Mouse (Mus musculus): Measurements from ENCODE around the gene Gnao1.

The Gnao1 gene

DNA sequence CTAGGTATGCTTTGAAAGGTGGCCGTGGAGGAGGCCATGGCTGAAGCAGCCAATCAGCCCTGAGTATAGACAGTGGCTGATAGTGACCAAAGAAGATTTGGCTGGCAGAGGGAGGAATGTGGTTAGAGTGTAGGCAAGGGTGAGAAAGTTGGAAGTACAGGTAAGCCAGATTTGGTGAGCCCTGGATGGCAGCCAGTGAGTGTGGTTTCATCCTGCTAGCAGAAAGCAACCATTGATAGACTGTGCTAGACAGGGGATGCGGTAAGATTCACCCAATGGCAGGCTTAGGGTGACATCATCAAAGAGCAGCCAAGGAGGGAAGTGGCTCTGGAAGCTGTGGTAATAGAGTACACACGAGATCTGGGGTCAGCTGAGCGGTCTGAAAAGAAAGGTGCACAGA, 88.8 kb downstream of the Gnao1 start:
- DNase-seq = no peak

DNA sequence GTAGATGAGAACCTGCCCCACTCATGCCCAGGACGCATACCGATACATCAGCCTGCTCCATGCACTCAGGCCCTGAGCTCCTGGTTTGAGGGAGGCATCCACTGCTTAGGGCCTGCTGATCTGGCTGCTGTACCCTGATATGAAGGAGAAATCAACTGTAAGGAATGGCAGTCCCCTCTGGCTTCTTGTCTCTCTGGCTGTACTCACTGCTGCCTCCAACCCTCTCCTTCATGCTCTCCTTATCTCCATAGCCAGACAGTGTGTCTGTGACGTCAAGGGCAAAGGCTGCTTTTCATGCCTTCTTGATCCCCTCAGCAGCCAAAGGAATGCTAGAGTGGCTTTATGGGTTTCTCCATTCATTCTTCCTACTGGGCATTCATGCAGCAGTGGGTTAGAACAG, 92.3 kb downstream of the Gnao1 start:
- DNase-seq = peak; percentile 46

DNA sequence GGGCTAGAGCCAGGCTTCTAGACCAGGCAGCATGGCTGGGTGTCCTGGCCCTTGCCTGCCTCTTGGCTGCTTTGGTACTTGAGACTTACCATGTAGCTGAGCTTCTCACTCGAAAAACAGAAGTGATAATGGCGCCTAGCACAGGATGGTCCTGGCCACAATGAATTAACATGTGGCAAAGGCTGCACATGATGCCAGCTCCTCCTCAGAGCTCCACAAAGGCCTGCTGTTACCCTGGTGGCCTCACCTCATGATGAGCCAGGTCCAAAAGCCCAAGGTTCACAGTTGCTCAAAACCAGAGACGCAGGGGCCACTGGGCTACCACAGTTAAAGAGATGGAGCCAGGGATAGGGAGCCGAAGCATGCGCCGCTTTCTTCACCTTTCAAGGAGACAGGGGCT, 97.2 kb downstream of the Gnao1 start:
- no peak for DNase-seq

DNA sequence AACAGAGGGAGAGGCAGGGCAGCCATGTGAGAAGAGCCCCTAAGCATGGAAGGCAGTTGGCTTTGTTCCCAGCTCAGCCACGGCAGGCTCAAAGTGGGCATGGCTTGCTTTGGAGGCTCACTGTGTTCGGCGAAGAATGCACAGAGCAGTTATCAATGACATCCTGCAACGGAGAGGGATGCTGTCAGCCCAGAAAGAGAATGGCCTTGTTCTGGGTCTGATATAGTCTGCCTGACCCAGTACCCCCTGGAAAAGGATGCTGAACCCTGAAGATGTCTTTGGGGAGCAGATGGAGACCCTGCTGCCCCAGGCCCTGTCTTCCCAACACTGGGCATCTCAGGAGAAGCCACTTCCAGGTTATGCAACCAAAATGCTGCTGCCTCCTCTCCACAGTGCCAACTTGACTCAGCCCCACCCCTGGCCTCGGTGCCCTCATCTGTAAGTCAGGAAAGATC, 98.2 kb downstream of the Gnao1 start:
- DNase-seq = no peak

DNA sequence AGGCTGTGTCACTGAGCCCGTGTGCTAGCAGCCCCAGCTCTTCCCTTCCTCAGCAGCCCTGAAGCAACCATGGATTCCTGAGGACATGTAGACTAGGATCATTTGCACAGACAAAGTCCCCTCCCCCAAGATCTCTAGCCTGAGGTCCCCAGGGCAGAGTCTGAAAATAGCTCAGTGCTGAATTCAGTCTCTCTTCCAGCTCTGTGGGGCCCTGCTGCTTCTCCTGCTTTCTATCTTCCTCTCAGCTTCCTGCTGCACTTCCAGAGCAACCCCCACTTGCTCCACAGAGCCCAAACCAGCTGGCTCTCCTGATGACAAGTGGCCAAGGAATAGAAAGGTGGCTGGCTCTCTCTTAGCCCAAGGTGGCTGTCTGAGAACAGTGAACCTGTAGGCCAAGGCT, 98.8 kb downstream of the Gnao1 start:
- DNase-seq = peak; percentile 20

DNA sequence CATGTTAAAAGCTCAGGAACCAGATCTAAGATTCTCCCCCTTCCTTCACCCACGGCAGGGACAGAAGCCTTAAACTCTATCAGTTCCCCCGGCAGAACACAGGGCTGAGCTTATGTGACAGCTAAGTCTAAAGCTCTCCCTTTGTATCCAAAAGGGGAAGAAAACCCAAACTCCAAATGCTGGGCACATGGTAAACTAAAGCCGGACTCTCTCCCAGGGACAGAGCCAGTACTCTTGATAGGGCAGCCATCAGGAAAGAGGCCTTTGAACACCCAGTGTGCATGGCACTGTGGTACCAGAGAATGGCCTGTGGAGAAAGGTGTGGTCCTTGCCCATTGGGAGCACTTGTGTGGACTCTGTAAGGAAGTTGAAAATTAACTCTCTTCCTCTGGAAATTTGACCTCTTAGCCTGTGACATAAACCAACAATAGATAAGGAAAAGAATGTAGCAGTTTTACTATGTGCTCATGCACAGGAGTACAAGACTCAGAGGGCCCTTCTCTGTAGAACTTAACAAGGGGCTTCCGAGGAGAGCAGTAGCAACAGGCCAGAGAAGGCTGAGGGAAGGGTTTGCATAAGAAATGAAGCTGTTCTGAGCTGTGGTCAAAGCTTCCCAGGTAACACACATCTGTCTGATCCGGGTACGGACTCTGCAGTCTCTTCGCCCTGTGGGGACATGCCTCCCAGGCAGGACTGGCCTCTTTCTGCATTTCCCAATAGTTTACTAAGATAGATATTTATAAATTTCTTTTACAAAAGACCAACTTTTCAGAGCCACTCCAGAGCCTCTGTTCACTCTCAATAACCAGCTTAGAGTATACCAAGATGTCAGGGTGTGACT, 102.2 kb downstream of the Gnao1 start:
- DNase-seq = no peak

DNA sequence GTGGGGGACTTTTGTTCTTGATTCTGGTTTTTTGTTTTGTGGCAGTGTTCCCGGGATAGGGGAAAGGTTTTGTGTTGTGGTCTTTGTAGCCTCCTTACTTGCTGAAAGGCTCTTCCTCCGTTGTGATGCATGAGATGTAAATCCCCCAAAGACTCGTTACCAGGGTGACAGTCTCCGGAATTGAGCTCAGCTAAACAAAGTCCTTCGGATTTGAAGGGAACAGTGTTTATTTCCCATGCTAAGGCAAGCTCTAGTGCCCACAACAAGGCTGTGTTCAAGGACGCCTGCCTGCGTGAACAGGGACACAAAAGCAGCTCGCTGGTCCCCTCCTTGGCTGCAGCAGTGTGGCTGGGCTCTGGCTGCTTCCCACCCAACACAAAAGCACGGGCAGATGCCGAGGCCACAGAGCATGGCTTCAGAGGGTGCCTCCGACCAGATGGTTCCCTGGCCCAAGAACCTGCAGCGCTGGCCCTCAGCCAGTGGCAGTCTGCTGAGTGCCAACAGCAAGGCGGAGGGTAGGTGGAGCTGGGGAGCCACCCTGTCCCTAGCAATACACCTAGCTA, 108.2 kb downstream of the Gnao1 start:
- no peak for DNase-seq

DNA sequence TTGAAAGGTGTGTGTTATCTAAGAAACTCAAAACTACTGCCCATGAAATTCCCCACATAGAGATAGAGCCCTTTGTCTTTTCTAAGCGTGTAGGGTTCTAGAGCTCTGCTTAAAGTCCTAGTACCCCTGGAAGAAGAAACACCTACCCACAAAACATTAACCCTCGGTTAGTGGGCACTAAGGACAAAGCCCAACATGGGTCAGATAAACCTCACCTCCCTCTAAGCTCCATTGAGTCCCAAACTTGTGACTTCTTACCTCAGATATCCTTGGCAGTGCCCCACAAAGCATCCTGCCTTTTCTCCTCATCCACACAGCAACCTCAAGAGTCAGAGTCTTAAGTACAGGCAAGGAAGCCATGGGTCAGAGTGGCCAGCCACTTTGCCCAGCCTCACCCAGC, 108.8 kb downstream of the Gnao1 start:
- DNase-seq = no peak

DNA sequence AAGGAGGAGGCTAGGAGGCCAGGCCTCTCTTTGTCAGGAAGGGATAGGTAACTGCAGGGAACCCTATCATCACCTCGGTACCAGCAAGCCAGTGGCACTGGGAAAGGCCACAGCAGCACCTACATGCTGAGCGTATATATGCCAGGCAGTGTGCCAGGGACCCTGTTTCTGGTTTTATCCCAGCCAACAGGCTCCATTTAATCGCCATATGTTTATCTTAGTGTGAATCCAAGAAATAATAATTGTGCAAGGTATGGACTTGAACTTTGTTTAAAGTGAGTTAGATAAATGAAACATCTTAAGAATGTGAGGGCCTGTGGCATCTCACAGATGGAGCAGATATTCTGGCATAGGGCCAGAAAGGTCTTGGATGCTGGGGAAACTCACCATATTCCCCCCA, 109.7 kb downstream of the Gnao1 start:
- no peak for DNase-seq

DNA sequence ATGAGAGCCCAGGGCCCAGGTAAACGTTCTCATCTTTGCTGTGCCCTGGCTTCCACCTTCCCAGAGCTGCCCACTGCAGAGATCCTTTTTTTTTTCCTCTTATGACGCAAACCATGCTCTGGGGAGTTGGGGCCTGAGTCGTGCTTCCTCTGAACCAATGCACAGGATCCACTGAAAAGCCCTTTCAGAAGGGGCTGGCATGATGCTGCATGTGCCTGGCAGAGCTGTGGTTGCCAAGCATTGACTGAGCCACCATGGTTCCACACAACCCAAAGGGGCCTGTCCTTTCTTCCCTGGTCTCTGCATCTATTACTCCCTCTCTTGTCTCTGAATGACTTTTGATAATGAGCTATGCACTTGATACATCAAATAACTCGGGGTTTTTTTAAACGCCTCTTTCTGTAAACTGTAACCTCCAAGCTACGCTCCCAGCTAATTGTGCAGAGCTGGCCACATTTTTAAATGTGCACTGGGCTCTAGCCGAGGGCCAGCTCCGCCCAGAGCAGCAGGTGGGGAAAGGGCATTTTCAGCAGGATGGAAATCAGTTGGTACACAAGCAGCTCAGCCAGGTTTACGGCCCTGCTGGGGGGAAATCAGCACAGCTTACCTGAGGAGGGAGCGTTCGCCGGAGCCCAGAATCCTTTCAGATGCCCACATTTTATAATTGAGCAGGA, 110.3 kb downstream of the Gnao1 start:
- DNase-seq = no peak

DNA sequence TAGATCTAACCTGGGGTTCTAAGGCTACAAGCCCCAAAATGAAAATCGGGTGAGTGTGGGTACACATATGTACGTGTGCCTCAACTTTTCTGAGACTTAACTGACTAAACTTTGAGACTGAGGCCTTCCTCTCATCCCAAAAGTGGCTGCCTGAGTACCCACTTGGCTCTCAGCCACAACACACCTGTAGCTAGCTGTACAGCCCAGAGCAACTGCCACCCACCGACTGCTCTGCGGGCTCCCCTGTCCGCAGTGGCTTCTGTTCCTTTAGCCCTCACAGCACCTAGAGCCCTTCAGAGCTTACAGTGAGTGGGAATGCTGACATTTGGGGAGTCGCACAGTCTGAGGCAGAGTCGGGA, 110.8 kb downstream of the Gnao1 start:
- no peak for DNase-seq

DNA sequence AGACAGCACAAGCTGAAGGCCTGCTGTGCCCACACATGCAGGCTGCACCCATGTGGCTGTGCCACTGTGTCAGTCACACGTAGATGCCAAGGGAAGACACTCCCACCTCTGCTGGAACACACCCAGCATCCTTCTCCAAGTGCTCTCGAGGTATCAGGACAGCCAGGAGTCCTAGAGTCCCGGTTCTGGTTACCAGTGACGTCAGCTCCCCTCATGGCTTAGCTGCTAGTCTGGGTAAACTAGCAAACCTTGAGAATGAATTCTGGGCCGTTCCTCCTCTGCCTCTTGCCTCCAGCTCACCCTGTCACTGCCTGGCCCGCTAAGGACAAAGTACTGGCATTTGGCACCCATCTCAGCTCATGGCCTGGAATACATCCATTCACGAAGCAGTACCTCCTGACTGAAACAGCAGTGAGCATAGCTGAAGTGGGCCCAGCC, 114.2 kb downstream of the Gnao1 start:
- DNase-seq = no peak

DNA sequence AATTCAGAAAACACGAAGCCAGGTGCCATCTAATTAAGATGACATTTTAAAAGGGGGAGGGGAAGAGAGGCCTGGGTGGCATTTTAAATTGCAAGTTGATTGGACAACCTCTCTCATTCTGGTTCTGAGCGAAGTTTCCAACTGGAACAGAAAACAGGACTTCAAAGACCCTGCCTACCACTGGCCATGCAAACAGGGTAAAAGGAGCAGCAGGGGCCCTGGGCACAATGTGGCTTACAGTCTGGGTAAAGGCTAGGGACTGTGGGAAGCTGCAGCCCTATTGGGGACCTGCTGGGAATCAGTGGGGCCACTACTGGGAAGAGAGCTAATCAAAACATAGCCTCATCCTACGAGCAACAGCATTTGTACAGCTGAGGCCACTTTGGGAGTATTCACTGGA, 115.7 kb downstream of the Gnao1 start:
- DNase-seq = no peak

DNA sequence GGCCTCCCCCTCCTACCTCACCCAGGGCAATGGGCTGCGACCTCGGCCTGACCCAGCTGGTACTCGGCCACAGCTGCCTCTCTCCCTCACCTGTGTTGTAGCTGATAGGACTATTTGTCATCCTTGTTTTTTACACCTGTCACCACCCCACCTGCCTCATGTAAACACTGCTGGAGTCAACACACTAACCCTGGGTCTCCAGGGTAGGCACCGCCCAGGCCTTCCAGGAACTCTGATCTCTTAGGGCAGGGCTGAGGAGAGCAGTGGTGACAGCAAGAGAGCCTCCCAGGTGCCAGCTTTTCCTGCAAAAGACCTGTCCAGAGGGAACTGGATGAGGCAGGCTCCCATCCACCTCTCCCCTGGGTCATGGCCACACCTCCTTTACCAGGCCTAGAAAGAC, 119.5 kb downstream of the Gnao1 start:
- no peak for DNase-seq

DNA sequence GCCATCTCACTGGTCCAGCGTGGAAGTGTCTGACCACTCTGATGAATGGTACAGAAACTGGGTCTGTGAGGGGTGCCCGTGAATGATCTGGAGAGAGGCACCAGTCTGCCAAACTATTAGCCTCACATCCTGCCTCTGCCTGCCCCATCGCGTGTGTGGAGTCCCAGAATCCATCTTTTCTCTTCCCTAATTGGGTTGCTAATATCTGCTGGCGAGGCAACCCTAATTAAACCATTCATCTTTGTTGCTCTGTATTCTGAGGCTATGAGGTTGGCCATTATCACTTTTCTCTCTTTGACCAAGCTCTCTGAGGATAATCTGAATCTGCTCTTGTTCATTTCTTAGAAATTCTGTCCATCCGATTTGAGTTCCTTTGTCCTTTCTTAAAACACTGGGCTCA, 121.6 kb downstream of the Gnao1 start:
- DNase-seq = no peak

DNA sequence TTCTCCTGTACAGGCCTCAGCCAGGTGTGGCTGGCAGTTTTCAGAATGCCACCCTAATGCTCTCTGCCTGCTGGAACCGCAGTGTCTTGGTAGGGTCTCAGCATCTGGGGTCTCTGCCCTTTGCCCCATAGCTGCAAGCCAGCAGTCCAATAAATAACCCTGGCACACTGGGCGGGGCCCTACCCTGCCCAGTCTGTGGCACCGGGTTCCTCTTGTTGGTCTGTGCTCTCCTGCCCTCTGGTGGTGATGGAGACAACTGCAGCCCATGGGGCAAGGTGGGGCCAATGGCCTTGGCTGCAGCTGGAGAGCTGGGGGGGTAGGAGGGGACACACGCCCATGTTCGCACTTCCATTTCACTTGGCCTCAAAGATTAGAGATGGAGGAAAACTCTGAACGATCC, 123.1 kb downstream of the Gnao1 start:
- DNase-seq = peak; percentile 77

DNA sequence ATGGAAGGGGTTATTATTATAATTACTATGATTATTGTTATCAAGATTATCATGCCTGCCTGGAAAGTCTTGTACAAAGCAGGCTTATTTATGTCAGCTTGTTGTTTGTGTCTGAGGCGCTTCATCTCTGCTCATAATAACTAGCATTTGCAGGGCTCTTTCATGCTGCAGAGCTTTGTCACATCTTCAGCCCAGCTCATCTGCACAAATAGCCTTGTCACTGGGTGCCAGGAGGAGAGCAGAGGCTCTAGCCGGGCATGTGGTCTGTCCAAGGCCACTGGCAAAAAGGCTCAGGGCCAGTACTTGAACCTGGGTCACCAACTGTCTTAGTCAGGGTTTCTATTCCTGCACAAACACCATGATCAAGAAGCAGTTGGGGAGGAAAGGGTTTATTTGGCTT, 123.5 kb downstream of the Gnao1 start:
- DNase-seq = no peak

DNA sequence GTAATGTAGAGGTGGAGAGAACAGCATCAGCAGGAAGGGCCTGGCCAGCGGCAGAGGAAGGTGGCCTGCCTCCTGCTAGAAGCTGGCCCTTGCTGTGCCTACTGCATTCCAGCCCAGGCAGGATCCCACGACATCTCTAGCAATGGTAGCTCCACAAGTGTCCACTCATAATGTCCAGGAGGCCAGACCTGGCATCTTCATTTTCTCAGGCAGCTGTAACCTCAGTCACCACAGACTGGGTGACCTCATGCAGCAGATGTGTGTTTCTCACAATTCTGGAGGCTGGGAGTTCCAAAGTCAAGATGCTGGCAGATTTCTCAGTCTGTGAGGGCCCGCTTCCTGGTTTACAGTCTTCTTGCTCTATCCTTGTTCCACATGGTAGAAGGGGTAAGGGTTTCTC, 128.4 kb downstream of the Gnao1 start:
- DNase-seq = no peak

DNA sequence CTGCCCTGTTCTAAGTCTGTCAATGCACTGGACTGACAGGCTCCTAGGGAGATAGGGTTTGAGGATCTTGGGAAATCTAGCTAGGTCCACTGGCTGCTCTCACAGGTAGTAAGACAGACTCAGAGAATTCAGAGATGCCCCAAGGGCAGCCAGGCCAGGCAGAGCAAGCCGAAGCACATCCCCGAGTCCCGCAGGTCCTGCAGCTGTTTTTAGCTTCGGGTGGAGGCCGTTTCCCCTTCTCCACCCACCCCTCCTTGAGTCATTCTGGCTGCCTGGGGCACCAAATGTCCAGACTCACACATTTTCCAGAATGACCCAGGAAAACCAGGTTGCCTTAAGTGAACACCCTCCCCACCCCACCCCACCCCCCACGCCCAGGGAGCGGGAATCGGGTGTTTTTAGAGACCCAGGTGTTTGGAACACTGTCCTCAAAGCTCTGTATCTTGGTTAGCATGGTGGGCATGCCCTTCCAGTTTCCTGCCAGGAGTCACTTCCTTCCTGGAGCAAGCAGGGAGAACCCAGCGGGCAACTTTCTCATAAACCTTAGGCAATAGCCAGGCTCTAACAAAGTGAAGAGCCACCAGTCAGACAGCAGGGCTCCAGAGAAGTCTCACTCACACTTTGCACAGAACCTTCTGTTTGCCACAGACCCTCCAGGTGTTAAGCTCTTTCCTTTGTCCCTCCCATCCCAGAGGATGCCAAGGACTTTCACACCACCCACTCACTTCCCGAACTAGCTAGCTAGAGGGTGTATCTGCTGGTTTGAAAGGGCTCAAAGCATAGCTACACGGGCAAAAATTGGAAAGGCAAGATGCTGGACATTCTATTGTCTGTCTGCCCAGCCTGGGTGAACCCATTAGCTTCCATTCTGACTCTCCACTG, 131.0 kb downstream of the Gnao1 start:
- DNase-seq = no peak

DNA sequence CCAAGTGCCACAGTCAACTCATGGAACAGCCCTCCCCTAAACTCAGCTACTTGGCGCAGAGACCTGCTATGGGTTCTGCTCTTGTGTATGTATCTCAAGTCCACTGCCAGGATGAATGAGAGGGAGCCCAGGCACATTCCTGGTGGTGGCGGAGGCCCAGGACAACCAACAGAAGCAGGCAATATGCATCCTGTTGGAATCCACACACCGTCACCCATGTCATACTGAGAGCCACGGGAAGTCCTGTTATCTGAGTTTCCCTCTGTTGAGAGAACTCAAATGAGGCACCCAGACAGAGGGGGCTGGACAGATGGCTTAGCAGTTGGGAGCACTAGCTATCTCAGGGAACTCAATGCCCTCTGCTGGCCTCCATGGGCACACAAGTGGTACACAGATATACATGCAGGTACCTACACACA, 131.9 kb downstream of the Gnao1 start:
- no peak for DNase-seq

DNA sequence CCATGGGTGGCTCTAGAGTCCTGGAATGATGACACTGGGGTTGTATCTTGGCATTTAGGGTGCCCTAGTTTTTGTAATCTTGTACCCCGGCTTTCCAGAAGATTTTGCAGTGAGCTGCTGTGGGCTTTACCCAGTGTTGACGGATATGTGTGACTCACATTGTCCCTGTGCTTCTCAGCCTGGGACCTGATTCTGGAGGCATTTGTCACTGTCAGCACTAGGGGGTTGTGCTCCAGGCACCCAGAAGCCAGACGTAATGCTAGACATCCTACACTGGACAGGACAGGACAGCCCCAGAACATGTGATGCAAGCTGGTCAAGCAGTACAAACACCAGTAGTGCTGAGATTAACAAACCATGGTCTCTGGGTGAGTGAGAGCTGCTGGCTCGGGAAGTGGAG, 136.0 kb downstream of the Gnao1 start:
- no peak for DNase-seq

DNA sequence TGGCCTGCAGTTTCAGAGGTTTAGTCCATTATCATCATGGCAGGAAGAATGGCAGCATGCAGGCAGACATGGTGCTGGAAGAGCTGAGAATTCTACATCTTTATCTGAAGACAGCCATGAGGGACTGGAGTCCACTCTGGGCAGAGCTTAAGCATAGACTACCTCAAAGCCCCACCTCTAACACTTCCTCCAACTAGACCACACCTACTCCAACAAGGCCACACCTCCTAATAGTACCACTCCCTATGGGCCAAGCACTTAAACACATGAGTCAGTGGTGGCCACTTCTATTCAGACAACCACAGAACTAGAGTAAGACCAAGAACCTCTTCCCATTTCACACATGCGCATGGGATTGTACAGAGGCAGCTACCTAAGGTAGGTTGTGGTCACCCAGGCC, 136.6 kb downstream of the Gnao1 start:
- DNase-seq = no peak

DNA sequence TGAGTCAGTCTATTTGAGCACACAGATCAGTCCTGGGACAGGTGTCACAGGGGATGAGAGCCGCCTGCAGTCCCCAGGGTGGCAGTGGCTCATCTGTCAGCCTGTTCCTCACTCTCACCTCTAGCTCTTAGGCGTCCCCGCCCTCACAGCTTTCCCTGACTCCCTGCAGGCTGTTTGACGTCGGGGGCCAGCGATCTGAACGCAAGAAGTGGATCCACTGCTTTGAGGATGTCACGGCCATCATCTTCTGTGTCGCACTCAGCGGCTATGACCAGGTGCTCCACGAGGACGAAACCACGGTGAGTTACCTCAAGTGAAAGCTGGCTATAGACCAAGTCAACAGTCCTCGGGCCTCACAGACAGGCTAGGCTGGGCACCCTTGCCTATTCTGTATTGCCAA, 140.4 kb downstream of the Gnao1 start:
- DNase-seq = no peak

Measured in liver (tissue).